Mouse (Mus musculus) brown adipose tissue, adult 24 weeks (tissue): ENCODE results near the gene Scn8a. TPM values are rescaled to one million over a fixed set of nuclear protein-coding genes. Genes with fewer than 3 reads are reported as not detected.
A peak's percentile ranks its signal among the peaks of the same experiment; 100 is the strongest.

Source experiments
- H3K27ac ChIP-seq: fragments of 200-500 bp; replicated peaks from 2 replicates; pipeline ENCODE4 v1.5.1; 2012; ENCODE audit warnings: low read depth, mild to moderate bottlenecking, low read length
- H3K4me1 ChIP-seq: fragments of 200-500 bp; 2 replicates; pipeline ENCODE4 v1.6.1; 2012; ENCODE audit warnings: low read length, mixed read lengths; ENCODE audit not compliant: control insufficient read depth, insufficient read depth, insufficient read length
- H3K4me3 ChIP-seq: fragments of 200-500 bp; 2 replicates; pipeline ENCODE4 v1.5.1; 2012; ENCODE audit warnings: low read depth, mild to moderate bottlenecking, low read length, moderate library complexity; ENCODE audit not compliant: insufficient read depth
- polyA plus RNA-seq: library from polyadenylated mRNA; stranded (reverse); fragments of >200 nt; gene quantifications from 2 replicates; pipeline ENCODE4 v1.2.4, GENCODE M21; 2012; ENCODE audit not compliant: missing spikeins, insufficient read depth, insufficient read length

Scn8a gene
- polyA plus RNA-seq, 1 experiment, result 1.3 TPM

- Histone ChIP-seq H3K27ac (no peak overlapping the region), H3K4me3 (no peak overlapping the region), H3K4me1 (no peaks in the 10 kb centered on the region)
Observed at GRCm38 (mm10) chr15:100865556-100865955, 4.1 kb upstream of the Scn8a start.

- H3K4me3 ChIP-seq, result peak overlapping the region; percentile 5; the same call in 1 of the 2 replicates
- no peak overlapping the region for H3K27ac ChIP-seq
- H3K4me1 ChIP-seq, result no peaks in the 10 kb centered on the region; the same call in 1 of the 2 replicates
Observed at GRCm38 (mm10) chr15:100870001-100870774, 530 bp downstream of the Scn8a start.

- no peak overlapping the region for H3K27ac ChIP-seq
- peak overlapping the region; percentile 30; the same call in 1 of the 2 replicates for H3K4me3 ChIP-seq
- no peaks in the 10 kb centered on the region; the same call in 1 of the 2 replicates for H3K4me1 ChIP-seq
Observed at GRCm38 (mm10) chr15:100870775-100871106, 1.1 kb downstream of the Scn8a start.

DNA sequence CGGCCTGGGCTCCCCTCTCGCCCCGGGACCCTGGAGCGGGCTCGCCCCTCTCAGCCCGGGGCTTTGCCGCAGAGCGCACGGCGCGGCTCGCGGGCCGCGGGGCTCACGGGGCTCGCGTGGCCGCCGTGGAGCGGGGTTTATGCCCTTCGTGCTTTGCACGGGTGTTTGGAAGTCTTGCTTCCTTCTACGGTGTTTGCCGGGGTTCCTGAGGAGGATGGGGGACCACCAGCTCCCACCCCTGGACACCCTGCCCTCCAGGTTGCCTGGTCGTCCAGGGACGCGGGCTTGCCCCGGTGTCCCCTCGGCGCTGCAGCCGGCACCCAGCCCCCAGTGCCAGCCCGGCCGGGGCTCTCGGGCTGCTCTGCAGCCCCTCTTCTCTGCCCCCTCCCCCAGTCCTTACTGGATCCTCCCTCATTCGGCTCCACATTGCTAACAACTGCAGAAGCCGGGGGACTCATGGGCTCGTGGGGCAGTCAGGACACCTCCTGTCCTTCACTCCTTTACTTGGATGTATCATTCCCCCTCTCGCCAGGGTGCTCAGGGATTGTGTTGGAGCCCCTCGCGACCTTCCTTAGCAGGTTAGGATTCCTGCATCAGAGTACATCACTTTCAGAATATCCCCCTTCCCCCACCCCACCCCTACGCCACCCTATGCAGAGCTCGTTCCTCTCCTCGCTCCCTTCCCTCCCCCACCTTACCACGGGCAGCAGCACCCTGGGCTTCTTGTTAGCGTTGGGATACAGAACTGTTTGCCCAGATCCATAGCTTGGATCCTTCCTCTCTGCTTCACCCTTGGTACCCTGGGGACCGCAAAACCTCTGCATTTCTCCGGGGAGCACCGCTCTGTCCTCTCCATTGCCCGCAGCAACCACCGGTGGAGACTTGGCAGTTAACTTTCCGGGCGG is 1.7 kb downstream of the Scn8a start:
- Histone ChIP-seq H3K27ac (no peak overlapping the region), H3K4me3 (peak overlapping the region; percentile 30), H3K4me1 (no peaks in the 10 kb centered on the region; the same call in 1 of the 2 replicates)

DNA sequence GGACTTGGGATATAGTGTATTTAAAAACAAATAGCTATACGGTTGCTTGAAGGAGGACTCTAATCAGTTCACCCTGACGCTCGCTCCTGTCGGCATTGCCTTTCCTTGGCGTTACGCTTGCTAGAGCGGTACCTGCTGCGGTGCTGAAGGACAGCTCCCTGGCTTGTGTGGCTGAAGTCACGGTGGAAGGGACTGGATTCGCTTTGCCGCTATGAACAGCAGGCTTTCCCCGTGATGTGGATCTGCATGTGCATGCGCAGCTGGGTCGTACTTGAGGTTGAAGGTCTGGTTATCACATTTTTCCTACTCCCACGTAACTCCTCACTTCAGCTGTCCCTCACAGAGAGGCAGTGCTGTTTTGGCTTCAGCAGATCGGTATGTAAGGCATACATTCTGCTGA is 3.5 kb downstream of the Scn8a start:
- Histone ChIP-seq H3K4me3 (no peak overlapping the region), H3K27ac (no peak overlapping the region), H3K4me1 (no peaks in the 10 kb centered on the region; the same call in 1 of the 2 replicates)

DNA sequence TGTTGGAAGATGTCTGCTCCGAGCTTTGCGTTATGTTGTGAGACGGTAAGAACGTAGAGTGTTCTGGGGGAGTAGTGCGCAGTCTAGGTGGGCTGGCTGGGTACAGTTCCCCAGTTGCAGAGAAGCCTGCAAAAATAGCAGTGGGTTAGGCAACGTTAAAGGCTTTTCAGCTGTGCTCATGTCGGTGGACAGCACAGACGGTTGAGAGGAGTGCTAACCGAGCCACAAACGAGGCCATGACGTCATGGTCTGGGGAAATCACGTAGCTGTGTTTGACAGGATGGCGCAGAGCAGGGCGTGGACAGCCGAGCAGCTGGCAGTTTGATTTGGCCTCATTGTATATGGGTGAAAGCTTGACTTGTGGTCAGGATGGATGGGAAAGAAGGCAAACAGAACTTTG is 9.4 kb downstream of the Scn8a start:
- H3K4me3 ChIP-seq, result no peak overlapping the region
- H3K27ac ChIP-seq, result no peak overlapping the region
- H3K4me1 ChIP-seq, result no peaks in the 10 kb centered on the region

GRCm38 (mm10) chr15:100881385-100881784 is 11.7 kb downstream of the Scn8a start:
- H3K4me1 ChIP-seq, result no peaks in the 10 kb centered on the region
- H3K27ac ChIP-seq, result no peak overlapping the region
- H3K4me3 ChIP-seq, result no peak overlapping the region

- no peaks in the 10 kb centered on the region for H3K4me1 ChIP-seq
- H3K27ac ChIP-seq, result no peak overlapping the region
- no peak overlapping the region for H3K4me3 ChIP-seq
Observed at GRCm38 (mm10) chr15:100884481-100884880, 14.8 kb downstream of the Scn8a start.

GRCm38 (mm10) chr15:100891962-100892361 is 22.3 kb downstream of the Scn8a start:
- Histone ChIP-seq H3K4me1 (no peaks in the 10 kb centered on the region; the same call in 1 of the 2 replicates), H3K27ac (no peak overlapping the region), H3K4me3 (no peak overlapping the region)

DNA sequence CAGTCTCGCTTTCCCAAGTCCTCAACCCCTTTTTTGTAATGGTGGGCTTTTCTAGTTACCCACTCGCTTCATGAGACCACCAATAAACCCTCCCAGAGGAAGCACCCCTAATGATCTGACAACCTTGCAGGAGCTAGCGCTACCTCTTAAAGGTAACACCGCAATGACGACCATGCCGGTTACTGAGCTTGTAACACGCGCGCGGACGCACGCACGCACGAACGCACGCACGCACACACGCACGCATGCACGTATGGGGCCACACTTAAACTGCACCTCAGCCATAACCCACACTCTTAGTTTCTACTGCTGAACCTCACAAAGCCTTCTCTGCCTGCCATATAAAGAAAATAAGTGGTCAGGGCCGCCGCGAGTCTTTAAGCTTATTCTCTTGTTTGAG is 26.8 kb downstream of the Scn8a start:
- Histone ChIP-seq H3K4me1 (no peaks in the 10 kb centered on the region; the same call in 1 of the 2 replicates), H3K27ac (no peak overlapping the region), H3K4me3 (no peak overlapping the region)

DNA sequence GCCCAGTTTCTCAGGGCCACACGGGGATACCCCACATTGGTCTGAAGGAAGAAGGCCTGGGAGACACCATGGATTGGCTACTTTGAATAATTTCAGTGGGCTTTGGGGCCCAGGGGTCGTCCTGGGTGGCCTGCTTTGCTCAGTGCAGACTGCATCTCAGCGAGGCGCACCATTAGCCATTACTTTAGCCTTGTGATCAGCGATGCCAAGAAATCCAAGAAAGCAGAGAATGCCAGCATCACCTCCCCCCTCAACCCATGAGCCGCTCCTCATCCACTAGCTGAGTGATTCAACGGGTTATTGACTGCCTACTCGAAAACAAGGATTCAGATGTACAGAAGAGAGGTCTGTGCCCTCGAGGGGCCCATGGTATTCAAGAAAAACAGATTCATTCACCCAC is 34.2 kb downstream of the Scn8a start:
- Histone ChIP-seq H3K4me3 (no peak overlapping the region), H3K27ac (no peak overlapping the region), H3K4me1 (no peaks in the 10 kb centered on the region)

DNA sequence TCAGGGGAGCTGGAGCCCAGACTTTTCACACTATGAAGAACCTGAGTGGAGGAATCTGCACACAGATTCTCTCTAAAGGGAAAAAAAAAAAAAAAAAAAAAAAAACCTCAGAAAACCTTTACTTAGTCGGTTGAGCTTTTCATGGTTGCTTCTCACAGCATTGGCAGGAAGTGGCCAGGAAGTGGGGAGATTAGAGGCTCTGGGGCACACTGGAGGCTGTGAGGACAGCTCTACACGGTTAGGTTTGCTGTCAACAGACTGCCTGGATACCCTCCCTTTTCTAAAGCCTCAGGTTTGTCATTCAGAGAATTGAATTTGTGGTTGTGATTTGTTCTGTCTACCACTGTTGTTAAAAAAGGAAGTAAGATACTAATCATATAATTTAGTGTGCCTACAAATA is 35.3 kb downstream of the Scn8a start:
- H3K4me1 ChIP-seq, result no peaks in the 10 kb centered on the region
- H3K4me3 ChIP-seq, result no peak overlapping the region
- no peak overlapping the region for H3K27ac ChIP-seq

DNA sequence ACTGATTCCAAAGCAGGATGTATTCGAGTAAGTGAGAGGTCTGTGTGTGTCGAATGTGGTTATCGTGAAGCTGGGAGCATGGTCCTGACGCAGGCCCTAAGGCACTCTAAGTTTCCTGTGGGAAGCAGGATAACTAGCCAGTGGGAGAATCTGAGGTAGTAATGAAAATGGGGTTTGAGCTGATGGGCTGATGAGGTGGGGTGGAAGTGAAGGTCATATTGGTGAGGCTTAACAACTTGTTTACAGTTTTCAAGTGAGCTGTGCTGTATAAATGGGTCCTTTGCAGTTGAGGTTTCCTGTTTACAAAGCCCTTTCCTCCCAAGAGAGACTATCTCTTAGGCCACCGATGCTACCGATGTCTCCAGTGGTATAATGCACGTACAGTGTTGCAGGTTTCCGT is 36.1 kb downstream of the Scn8a start:
- no peak overlapping the region for H3K4me3 ChIP-seq
- no peaks in the 10 kb centered on the region for H3K4me1 ChIP-seq
- H3K27ac ChIP-seq, result no peak overlapping the region

DNA sequence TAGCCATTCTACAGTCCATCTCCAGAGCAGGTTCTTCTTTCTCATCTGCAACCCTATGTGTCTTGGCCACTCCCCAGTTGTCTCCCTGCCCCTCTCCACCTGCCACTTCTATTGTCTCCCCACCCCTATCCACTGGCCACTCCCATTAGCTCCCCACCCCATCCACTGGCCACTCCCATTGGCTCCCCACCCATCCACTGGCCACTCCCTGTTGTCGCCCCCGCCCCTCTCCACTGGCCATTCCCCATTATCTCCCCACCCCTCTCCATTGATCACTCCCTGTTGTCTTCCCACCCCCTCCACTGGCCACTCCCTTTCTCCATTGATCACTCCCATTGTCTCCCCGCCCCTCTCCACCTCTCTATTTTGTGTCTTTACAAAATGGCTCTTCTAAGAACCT is 39.2 kb downstream of the Scn8a start:
- Histone ChIP-seq H3K4me1 (no peaks in the 10 kb centered on the region), H3K27ac (no peak overlapping the region), H3K4me3 (no peak overlapping the region)

DNA sequence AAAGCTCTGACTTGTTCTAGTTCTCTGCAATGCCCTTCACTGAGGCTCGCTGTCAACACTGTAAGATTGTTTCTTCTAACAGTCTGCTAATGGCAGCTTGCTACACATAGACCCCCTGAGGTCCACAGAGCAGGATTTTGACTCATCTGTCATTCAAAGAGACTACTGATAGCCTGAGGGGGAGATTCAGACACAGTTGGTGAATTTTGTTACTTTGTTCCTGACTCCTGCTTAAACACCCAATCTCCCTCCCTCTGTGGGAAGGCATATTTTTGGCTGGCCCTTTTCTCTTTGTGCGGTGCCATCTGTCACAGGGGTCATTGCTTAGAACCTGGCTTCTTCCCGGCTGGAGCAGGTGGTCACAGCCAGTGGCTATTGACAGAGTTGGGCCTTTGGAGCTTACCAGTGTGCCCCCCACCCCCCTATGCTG is 40.1 kb downstream of the Scn8a start:
- Histone ChIP-seq H3K4me1 (no peaks in the 10 kb centered on the region), H3K27ac (no peak overlapping the region), H3K4me3 (no peak overlapping the region)
